Mouse (Mus musculus) MEL (cell line): ENCODE results near the gene Arnt. TPM values are rescaled to one million over a fixed set of nuclear protein-coding genes. Genes with fewer than 3 reads are reported as not detected.

Experiments used
- DNase-seq: peaks from one replicate; pipeline ENCODE4 v3.0.0; 2011; ENCODE audit warnings: low read depth, low spot score
- H3K27ac ChIP-seq: 2 replicates; pipeline ENCODE4 v1.5.1; 2012; ENCODE audit warnings: low read depth, mild to moderate bottlenecking, control low read depth, low read length, moderate library complexity; ENCODE audit not compliant: control insufficient read depth
- H3K27me3 ChIP-seq, 2 experiments: fragments of 150-350 bp in 1 of 2; sonication (generic) in 1 of 2; 2 replicates each; pipeline ENCODE4 v1.6.1; 2012; ENCODE audit warnings: low read length in 2 of 2, mild to moderate bottlenecking in 2 of 2, improper control_type of control experiment in 1 of 2, moderate library complexity in 1 of 2; ENCODE audit not compliant: insufficient read depth in 2 of 2, control insufficient read depth in 1 of 2
- H3K36me3 ChIP-seq, 2 experiments: 2 replicates each; pipeline ENCODE4 v1.6.1; 2012 to 2014; ENCODE audit warnings: low read length in 2 of 2, improper control_type of control experiment in 1 of 2, inconsistent platforms in 1 of 2, mild to moderate bottlenecking in 1 of 2; ENCODE audit not compliant: insufficient read depth in 2 of 2, control insufficient read depth in 1 of 2
- H3K4me1 ChIP-seq, 2 experiments: fragments of 150-350 bp in 1 of 2; sonication (generic) in 1 of 2; 2 replicates each; pipeline ENCODE4 v1.6.1; 2012; ENCODE audit warnings: low read length in 2 of 2, improper control_type of control experiment in 1 of 2, mild to moderate bottlenecking in 1 of 2; ENCODE audit not compliant: insufficient read depth in 2 of 2, control insufficient read depth in 1 of 2
- H3K4me3 ChIP-seq, 2 experiments: fragments of 150-350 bp in 1 of 2; sonication (generic) in 1 of 2; 2 replicates each; pipeline ENCODE4 v1.5.1; 2012; ENCODE audit warnings: low read depth in 2 of 2, low read length in 2 of 2, mild to moderate bottlenecking in 2 of 2, moderate library complexity in 2 of 2, control low read depth in 1 of 2, improper control_type of control experiment in 1 of 2; ENCODE audit not compliant: control insufficient read depth in 1 of 2, insufficient read depth in 1 of 2
- H3K79me2 ChIP-seq: 2 replicates; pipeline ENCODE4 v1.6.1; 2012; ENCODE audit warnings: mild to moderate bottlenecking, low read length, moderate library complexity; ENCODE audit not compliant: control insufficient read depth, poor library complexity, insufficient read depth
- H3K9ac ChIP-seq: 2 replicates; pipeline ENCODE4 v1.6.1; 2012; ENCODE audit warnings: low read depth, mild to moderate bottlenecking, control low read depth, low read length, moderate library complexity; ENCODE audit not compliant: control insufficient read depth, poor library complexity, severe bottlenecking
- H3K9me3 ChIP-seq: fragments of 150-350 bp; sonication (generic); replicated peaks from 2 replicates; pipeline ENCODE4 v1.6.1; 2012; ENCODE audit warnings: mild to moderate bottlenecking, low read length, improper control_type of control experiment, moderate library complexity; ENCODE audit not compliant: insufficient read depth
- BHLHE40 ChIP-seq: IDR thresholded peaks from 2 replicates; pipeline ENCODE4 v1.6.1; 2012; ENCODE audit warnings: low read depth, mild to moderate bottlenecking, inconsistent platforms, low read length, improper control_type of control experiment, borderline replicate concordance
- CHD2 ChIP-seq: IDR thresholded peaks from 2 replicates; pipeline ENCODE4 v1.6.1; 2011; ENCODE audit warnings: low read length, improper control_type of control experiment
- CTCF ChIP-seq, 3 experiments: IDR thresholded peaks in 2 of 3; conservative IDR thresholded peaks in 1 of 3; 2 replicates each; pipeline ENCODE4 v1.5.1; 2011 to 2012; ENCODE audit warnings: low read length in 3 of 3, low read depth in 2 of 3, mild to moderate bottlenecking in 2 of 3, improper control_type of control experiment in 1 of 3, inconsistent platforms in 1 of 3, mixed read lengths in 1 of 3, moderate library complexity in 1 of 3; ENCODE audit not compliant: control insufficient read depth in 1 of 3, insufficient read depth in 1 of 3, poor library complexity in 1 of 3, severe bottlenecking in 1 of 3
- E2F4 ChIP-seq: IDR thresholded peaks from 2 replicates; pipeline ENCODE4 v1.6.1; 2011; ENCODE audit warnings: low read depth, low read length, improper control_type of control experiment, borderline replicate concordance
- EP300 ChIP-seq, 2 experiments: IDR thresholded peaks; 2 replicates each; pipeline ENCODE4 v1.6.1; 2011; ENCODE audit warnings: improper control_type of control experiment in 2 of 2, low read length in 2 of 2, low read depth in 1 of 2, mild to moderate bottlenecking in 1 of 2
- JUND ChIP-seq: IDR thresholded peaks from 2 replicates; pipeline ENCODE4 v1.6.1; 2011; ENCODE audit warnings: low read depth, mild to moderate bottlenecking, improper control_type of control experiment, low read length
- MAFK ChIP-seq: IDR thresholded peaks from 2 replicates; pipeline ENCODE4 v1.6.1; 2011; ENCODE audit warnings: low read depth, mild to moderate bottlenecking, low read length, improper control_type of control experiment, borderline replicate concordance
- MAX ChIP-seq: IDR thresholded peaks from 2 replicates; pipeline ENCODE4 v1.6.1; 2011; ENCODE audit warnings: low read length, improper control_type of control experiment
- MEF2A ChIP-seq: IDR thresholded peaks from 2 replicates; pipeline ENCODE4 v1.6.1; 2014; ENCODE audit warnings: low read depth, mild to moderate bottlenecking, inconsistent platforms, low read length, improper control_type of control experiment; ENCODE audit not compliant: poor library complexity, insufficient replicate concordance, severe bottlenecking; ENCODE audit errors: extremely low read depth
- MYC ChIP-seq: IDR thresholded peaks from 2 replicates; pipeline ENCODE4 v1.6.1; 2011; ENCODE audit warnings: low read depth, mild to moderate bottlenecking, low read length, improper control_type of control experiment, moderate library complexity
- NRF1 ChIP-seq: IDR thresholded peaks from 2 replicates; pipeline ENCODE4 v1.6.1; 2014; ENCODE audit warnings: low read depth, mild to moderate bottlenecking, inconsistent platforms, low read length, improper control_type of control experiment, moderate library complexity; ENCODE audit not compliant: poor library complexity, insufficient read depth, severe bottlenecking
- POLR2A ChIP-seq, 2 experiments: IDR thresholded peaks; 2 replicates each; pipeline ENCODE4 v1.6.1; 2011 to 2012; ENCODE audit warnings: low read length in 2 of 2, mild to moderate bottlenecking in 2 of 2, control low read depth in 1 of 2, improper control_type of control experiment in 1 of 2, low read depth in 1 of 2, moderate library complexity in 1 of 2; ENCODE audit not compliant: control insufficient read depth in 1 of 2, insufficient read depth in 1 of 2, poor library complexity in 1 of 2
- POLR2AphosphoS2 ChIP-seq: IDR thresholded peaks from 2 replicates; pipeline ENCODE4 v1.6.1; 2011; ENCODE audit warnings: low read length, improper control_type of control experiment
- POLR2AphosphoS5 ChIP-seq: IDR thresholded peaks from 2 replicates; pipeline ENCODE4 v1.6.1; 2012; ENCODE audit warnings: low read depth, borderline replicate concordance, mild to moderate bottlenecking, inconsistent platforms, low read length, moderate library complexity, mixed read lengths
- RAD21 ChIP-seq: IDR thresholded peaks from 2 replicates; pipeline ENCODE4 v1.6.1; 2011; ENCODE audit warnings: mild to moderate bottlenecking, low read depth, low read length, improper control_type of control experiment
- RCOR1 ChIP-seq: IDR thresholded peaks from 2 replicates; pipeline ENCODE4 v1.6.1; 2012; ENCODE audit warnings: low read depth, mild to moderate bottlenecking, inconsistent platforms, low read length, improper control_type of control experiment
- TAL1 ChIP-seq: IDR thresholded peaks from 2 replicates; pipeline ENCODE4 v1.6.1; 2012; ENCODE audit warnings: mild to moderate bottlenecking, inconsistent platforms, low read length, moderate library complexity, mixed read lengths
- TBP ChIP-seq: IDR thresholded peaks from 2 replicates; pipeline ENCODE4 v1.8.0; 2011; ENCODE audit warnings: low read depth, low read length, improper control_type of control experiment
- TCF12 ChIP-seq: IDR thresholded peaks from 2 replicates; pipeline ENCODE4 v1.6.1; 2014; ENCODE audit warnings: low read depth, mild to moderate bottlenecking, inconsistent platforms, low read length, improper control_type of control experiment, moderate library complexity
- ZC3H11A ChIP-seq: IDR thresholded peaks from 2 replicates; pipeline ENCODE4 v1.6.1; 2012; ENCODE audit warnings: low read depth, mild to moderate bottlenecking, inconsistent platforms, low read length, improper control_type of control experiment
- ZNF384 ChIP-seq: IDR thresholded peaks from 2 replicates; pipeline ENCODE4 v1.6.1; 2012; ENCODE audit warnings: low read depth, mild to moderate bottlenecking, inconsistent platforms, low read length, improper control_type of control experiment
- polyA plus RNA-seq, 2 experiments: library from polyadenylated mRNA; stranded (reverse) in 1 of 2; unstranded in 1 of 2; fragments of >175 nt in 1 of 2; fragments of >200 nt in 1 of 2; gene quantifications; 2 replicates each; pipeline versions ENCODE4 v1.2.1 to v1.2.4; 2012; ENCODE audit warnings: low replicate concordance in 2 of 2, low read depth in 1 of 2; ENCODE audit not compliant: insufficient read length in 2 of 2, insufficient read depth in 1 of 2, missing spikeins in 1 of 2
- total RNA-seq: library from RNA; depleted of rRNA; stranded (reverse); fragments of 300-350 nt; gene quantifications from 2 replicates; pipeline ENCODE4 v1.2.3, GENCODE M21; 2012; rRNA removed

The Arnt gene
- total RNA-seq (16.4 and 22.2 TPM in 2 replicates), polyA plus RNA-seq (10 to 100 TPM; 62.4 to 90.7 TPM)

- Histone ChIP-seq H3K27ac (peak within 1 kb of the TSS; percentile 63), H3K27me3 (no peaks in the 10 kb centered on the region), H3K79me2 (peaks cover 28% of the 10 kb centered on the region), H3K4me3 (peak within 1 kb of the TSS; percentile 62 to 81)
- peak; percentile 100 for DNase-seq
- TF ChIP-seq E2F4 (no peak), MAX (no peak), ZC3H11A (no peak), MYC (no peak), POLR2AphosphoS5 (peak; percentile 71; the same call in 1 of the 2 replicates), NRF1 (no peak), CHD2 (no peak), TCF12 (no peak), TAL1 (peak; percentile 9; the same call in 1 of the 2 replicates), TBP (peak; percentile 81), RAD21 (no peak), POLR2A (IDR thresholded peaks at IDR 0.05; ENCODE audit: control insufficient read depth in 1 of 2, insufficient read depth in 1 of 2, low read depth in 1 of 2, low read length in 2 of 2, poor library complexity in 1 of 2) (peak; percentile 85 to 98), ZNF384 (no peak), RCOR1 (no peak), MAFK (no peak), JUND (no peak), CTCF (IDR thresholded peaks at IDR 0.05 in 2 of 3, conservative IDR thresholded peaks at IDR 0.05 in 1 of 3; ENCODE audit: control insufficient read depth in 1 of 3, insufficient read depth in 1 of 3, low read depth in 2 of 3, low read length in 3 of 3, poor library complexity in 1 of 3, severe bottlenecking in 1 of 3) (peak in 1 of 3 experiments; percentile 15; a peak in 1 of 6 replicates), POLR2AphosphoS2 (no peak), MEF2A (no peak), EP300 (IDR thresholded peaks at IDR 0.05; ENCODE audit: low read depth in 1 of 2, low read length in 2 of 2) (no peak), BHLHE40 (no peak)
- TF ChIP-seq, all 39 proteins: peak for 5
- peaks cover 5 to 11% of the 10 kb centered on the region in 2 experiments; a peak in 3 of 4 replicates for H3K4me1 ChIP-seq
- H3K9me3 ChIP-seq = no peaks in the 10 kb centered on the region
- H3K9ac ChIP-seq = peak within 1 kb of the TSS; percentile 81
- H3K36me3 ChIP-seq = peaks cover 0 to 21% of the 10 kb centered on the region in 2 experiments; a peak in 2 of 4 replicates
These were observed at the start of gene Arnt for GRCm38 (mm10) chr3:95434136-95434982. Gene Arnt (plus strand): TSS chr3:95434388.
